Mouse (Mus musculus) limb, embryonic 14.5 days (tissue): ENCODE results near the gene Gm13695. TPM values are rescaled to one million over a fixed set of nuclear protein-coding genes. Genes with fewer than 3 reads are reported as not detected.
"Not testable (repeated sequence)": the region's sequence is repeated elsewhere in the genome, so short reads cannot be mapped to it uniquely, and the experiment has no call there.

ENCODE experiments used
- ATAC-seq: fragments of 200-750 bp; cut with Nextera tagmentation; 2 replicates; pipeline ENCODE4 v1.8.0; 2017; ENCODE audit warnings: low read depth, moderate number of reproducible peaks, moderate TSS enrichment; ENCODE audit not compliant: low FRiP score
- DNase-seq: peaks from one replicate; pipeline ENCODE4 v3.0.0-alpha.2; 2015; ENCODE audit warnings: low spot score
- H3K27ac ChIP-seq: fragments of 300-500 bp; sonication (generic); replicated peaks from 2 replicates; pipeline ENCODE4 v1.5.1; 2014; ENCODE audit warnings: low read depth, mild to moderate bottlenecking, low read length, moderate library complexity, mixed read lengths
- H3K27me3 ChIP-seq: fragments of 300-500 bp; sonication (generic); 2 replicates; pipeline ENCODE4 v1.6.1; 2014; ENCODE audit warnings: low read length, mixed read lengths; ENCODE audit not compliant: control insufficient read depth, insufficient read depth
- H3K36me3 ChIP-seq: fragments of 300-500 bp; sonication (generic); 2 replicates; pipeline ENCODE4 v1.6.1; 2014; ENCODE audit warnings: mild to moderate bottlenecking, low read length, moderate library complexity, mixed read lengths; ENCODE audit not compliant: control insufficient read depth, insufficient read depth
- H3K4me1 ChIP-seq: fragments of 300-500 bp; sonication (generic); 2 replicates; pipeline ENCODE4 v1.6.1; 2014; ENCODE audit warnings: antibody characterized with exemption, low read length, mixed read lengths; ENCODE audit not compliant: control insufficient read depth, insufficient read depth
- H3K4me2 ChIP-seq: fragments of 300-500 bp; sonication (generic); replicated peaks from 2 replicates; pipeline ENCODE4 v1.6.1; 2014; ENCODE audit warnings: low read depth, mild to moderate bottlenecking, low read length, moderate library complexity; ENCODE audit not compliant: severe bottlenecking
- H3K4me3 ChIP-seq: fragments of 300-500 bp; sonication (generic); replicated peaks from 2 replicates; pipeline ENCODE4 v1.5.1; 2014; ENCODE audit warnings: low read length
- H3K9ac ChIP-seq: fragments of 300-500 bp; sonication (generic); 2 replicates; pipeline ENCODE4 v1.6.1; 2014; ENCODE audit warnings: mild to moderate bottlenecking, low read depth, low read length, moderate library complexity; ENCODE audit not compliant: severe bottlenecking
- H3K9me3 ChIP-seq: fragments of 300-500 bp; sonication (generic); 2 replicates; pipeline ENCODE4 v1.6.1; 2016; ENCODE audit warnings: low read length; ENCODE audit not compliant: control insufficient read depth
- POLR2A ChIP-seq: fragments of 200-500 bp; IDR thresholded peaks from 2 replicates; pipeline ENCODE4 v1.8.0; 2012; ENCODE audit warnings: inconsistent platforms, mild to moderate bottlenecking, moderate library complexity, borderline replicate concordance; ENCODE audit not compliant: insufficient read depth, insufficient read length; ENCODE audit errors: extremely low read depth
- WGBS: fragments of 180-500 bp; shearing (Covaris S2); extraction: QIAGEN DNeasy Blood & Tissue Kit; methylation state at CpG from one replicate; pipeline ENCODE4 v1.1.7; 2014; 5-methylcytosine and 5-hydroxymethylcytosine counted together
- polyA plus RNA-seq, 2 experiments: library from polyadenylated mRNA; depleted of rRNA in 1 of 2; stranded (reverse) in 1 of 2; unstranded in 1 of 2; fragments of >200 nt; fragmentation: Nextera tagmentation in 1 of 2; extraction: Ambion mirVana in 1 of 2; gene quantifications; 2 replicates each; pipeline versions ENCODE4 v1.2.1 to v1.2.3; 2012 to 2014

Gene Gm13695
- polyA plus RNA-seq, 2 experiments = not detected

GRCm38 (mm10) chr2:83978633-83979032, 11.5 kb downstream of the Gm13695 start, which contains the start of gene Gm13694:
Gm13694 (plus strand) TSS chr2:83978933.
- H3K9me3 ChIP-seq, H3K4me3 ChIP-seq, H3K27ac ChIP-seq, DNase-seq, H3K4me1 ChIP-seq, ATAC-seq, H3K27me3 ChIP-seq, H3K4me2 ChIP-seq, H3K36me3 ChIP-seq, H3K9ac ChIP-seq: not testable (repeated sequence)
- WGBS = no CpG with 5 or more reads among the region's 6 CpGs

- not testable (repeated sequence) for H3K4me3 ChIP-seq, H3K27me3 ChIP-seq, H3K4me2 ChIP-seq, H3K9me3 ChIP-seq, H3K27ac ChIP-seq, ATAC-seq, H3K9ac ChIP-seq, DNase-seq, H3K4me1 ChIP-seq, H3K36me3 ChIP-seq
- WGBS = no CpG with 5 or more reads among the region's 6 CpGs
These were observed 17.3 kb downstream of the Gm13695 start, which contains the start of gene Gm13697 for GRCm38 (mm10) chr2:83984443-83984842. Gm13697 (plus strand) TSS chr2:83984743.

- not testable (repeated sequence) for H3K27ac ChIP-seq, H3K9ac ChIP-seq, H3K36me3 ChIP-seq, ATAC-seq, H3K4me3 ChIP-seq, H3K9me3 ChIP-seq, H3K4me2 ChIP-seq, H3K27me3 ChIP-seq, DNase-seq, H3K4me1 ChIP-seq
- WGBS = no CpG with 5 or more reads among the region's 6 CpGs
These were observed 23.1 kb downstream of the Gm13695 start, which contains the start of gene Gm13691 for GRCm38 (mm10) chr2:83990253-83990652. Gm13691 (plus strand) TSS chr2:83990553.

- not testable (repeated sequence) for ATAC-seq, H3K9me3 ChIP-seq, H3K4me2 ChIP-seq, DNase-seq, H3K27me3 ChIP-seq, H3K36me3 ChIP-seq, H3K4me3 ChIP-seq, H3K4me1 ChIP-seq, H3K9ac ChIP-seq, H3K27ac ChIP-seq
- 40% methylated on average over 7 of the region's 9 CpGs for WGBS
These were observed 26.6 kb downstream of the Gm13695 start for GRCm38 (mm10) chr2:83993639-83994255.

- H3K27me3 ChIP-seq, H3K4me3 ChIP-seq, H3K36me3 ChIP-seq, H3K4me2 ChIP-seq, ATAC-seq, H3K9me3 ChIP-seq, H3K4me1 ChIP-seq, H3K27ac ChIP-seq, DNase-seq, H3K9ac ChIP-seq: not testable (repeated sequence)
- WGBS = no CpG with 5 or more reads among the region's 3 CpGs
These were observed 27.4 kb downstream of the Gm13695 start for GRCm38 (mm10) chr2:83994526-83994925.

- Histone ChIP-seq H3K4me3 (no peak overlapping the region), H3K9me3 (no peaks in the 10 kb centered on the region), H3K4me1 (no peaks in the 10 kb centered on the region), H3K36me3 (no peaks in the 10 kb centered on the region), H3K27ac (no peak overlapping the region), H3K9ac (no peak overlapping the region), H3K4me2 (no peak overlapping the region), H3K27me3 (no peaks in the 10 kb centered on the region)
- ATAC-seq (no peak), DNase-seq (no peak)
- TF ChIP-seq POLR2A = no peak
- WGBS = 37% methylated on average over 1 of the region's 1 CpGs
These were observed 41.8 kb downstream of the Gm13695 start for GRCm38 (mm10) chr2:84008913-84009312.
